Mouse (Mus musculus) heart, postnatal 14 days (tissue): ENCODE data around the gene Olfr292. TPM values are rescaled to one million over a fixed set of nuclear protein-coding genes. Genes with fewer than 3 reads are reported as not detected.

Source experiments
- DNase-seq, 2 experiments: peaks; one replicate each; pipeline ENCODE4 v3.0.0; 2021 to 2022
- intact Hi-C: fragments of 180-260 bp; cut with DNase I; formaldehyde crosslinking; loops from one replicate; pipeline ENCODE4 v1.15.1; 2025
- long read RNA-seq, 2 experiments: library from polyadenylated mRNA; stranded (forward); transcript quantifications; one replicate each; pipeline ENCODE4 v2.0.0; 2021
- total RNA-seq, 2 experiments: library from RNA; stranded (reverse); gene quantifications; 2 replicates each; pipeline ENCODE4 v1.2.3; 2021

The Olfr292 gene
- total RNA-seq, result not detected
- long read RNA-seq, experiment 1, result 0 reads
- long read RNA-seq, experiment 2, result 0 reads

DNA sequence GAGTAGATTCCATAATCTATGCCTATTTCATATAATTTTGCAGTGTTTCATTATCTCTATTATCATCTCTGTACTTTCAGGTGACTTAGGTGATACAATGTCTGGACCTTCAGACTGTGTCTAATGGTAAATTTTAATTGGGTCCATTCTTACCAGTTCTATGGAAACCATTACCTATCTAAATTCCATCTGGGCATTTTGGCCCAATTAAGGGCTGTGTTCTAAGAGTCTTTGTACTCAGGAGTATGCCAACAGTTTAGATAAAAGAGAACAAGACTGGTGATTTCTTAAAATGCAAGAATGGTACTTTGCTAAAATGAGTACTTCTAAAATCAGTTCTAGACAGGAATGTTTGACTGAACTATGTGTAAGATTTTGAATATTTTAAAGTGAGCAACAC, at the start of gene Olfr292:
TSS of gene Olfr292 (plus strand) at position 301 of the 400 bp plus-strand sequence.
- DNase-seq, result no peak
- intact Hi-C loops, result no loop called here

DNA sequence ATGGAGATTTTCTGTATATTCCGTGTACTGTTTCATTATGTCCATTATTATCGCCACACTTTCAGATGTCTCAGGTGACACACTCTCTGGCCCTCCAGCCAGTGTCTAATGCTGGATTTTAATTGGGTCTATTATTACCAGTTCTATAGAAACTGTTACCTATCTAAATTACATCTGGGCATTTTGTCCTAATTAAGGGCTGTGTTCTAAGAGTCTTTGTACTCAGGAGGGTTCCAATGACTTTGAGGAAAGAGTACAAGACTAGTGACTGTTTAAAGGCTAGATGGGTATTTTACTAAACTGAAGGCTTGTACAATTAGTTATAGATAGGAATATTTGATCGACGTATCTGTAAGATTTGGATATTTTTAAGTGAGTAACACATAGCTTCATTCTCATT, 39.4 kb upstream of the Olfr292 start, which contains the start of gene Olfr293:
TSS of gene Olfr293 (plus strand) at position 301 of the 400 bp plus-strand sequence.
- DNase-seq, result no peak
- intact Hi-C loops, result no loop called here

- no peak for DNase-seq
- intact Hi-C loops, result no loop called here
These were observed 36.9 kb downstream of the Olfr292 start for GRCm38 (mm10) chr7:86725013-86725412.

Other genes with a start within 250 kb of the Olfr292 start
- gene Olfr299, start 228.4 kb upstream of the Olfr292 start, total RNA-seq, result not detected
- gene Olfr298, start 195.8 kb upstream of the Olfr292 start, total RNA-seq, result not detected
- not detected for gene Olfr297, start 168.4 kb upstream of the Olfr292 start, total RNA-seq
- not detected for gene Olfr295, start 104.5 kb upstream of the Olfr292 start, total RNA-seq
- not detected for gene Olfr294, start 71.7 kb upstream of the Olfr292 start, total RNA-seq
- gene Olfr293, start 39.3 kb upstream of the Olfr292 start, total RNA-seq, result not detected
- not detected for gene Folh1, start 87.6 kb downstream of the Olfr292 start, total RNA-seq
- not detected for gene Vmn2r77, start 106.7 kb downstream of the Olfr292 start, total RNA-seq
- gene Vmn2r78, start 226.8 kb downstream of the Olfr292 start, total RNA-seq, result not detected